Mouse (Mus musculus): ENCODE data around the gene C1qtnf9. TPM values are rescaled to one million over a fixed set of nuclear protein-coding genes. Genes with fewer than 3 reads are reported as not detected.
A peak's percentile ranks its signal among the peaks of the same experiment; 100 is the strongest.

The C1qtnf9 gene
- 0.19 TPM in 1 of 2 replicates, not detected in the other for polyA plus RNA-seq (2014; fragmentation: Nextera tagmentation; extraction: Ambion mirVana)

DNA sequence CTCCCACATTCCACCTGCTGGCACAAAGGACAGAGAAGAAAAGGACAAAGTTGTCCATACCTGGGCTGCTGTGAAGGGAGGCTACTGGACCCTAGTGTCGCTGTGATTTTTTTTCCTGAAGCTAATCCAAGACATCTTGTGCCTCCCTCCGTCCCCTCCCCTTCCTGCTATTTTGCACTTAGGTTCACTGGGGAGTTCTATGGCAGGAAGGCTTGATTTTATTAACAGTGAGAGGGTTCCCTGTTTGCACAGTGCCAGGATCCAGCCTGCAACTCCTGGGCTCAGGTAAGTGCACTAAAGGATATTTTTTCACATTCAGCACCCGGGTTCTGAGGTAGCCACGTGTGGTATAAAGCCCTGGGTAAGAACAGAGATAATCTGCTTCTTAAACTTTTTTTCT lies at the start of gene C1qtnf9:
Gene C1qtnf9, plus strand, starts transcription at position 251 of the 400 bp plus-strand sequence.
- Histone ChIP-seq H3K4me2 (ENCODE audit: low read depth, low read length, severe bottlenecking) (no peak within 1 kb of the TSS), H3K9me3 (ENCODE audit: control insufficient read depth, low read length) (no peaks in the 10 kb centered on the region), H3K36me3 (ENCODE audit: control insufficient read depth, insufficient read depth, low read length) (no peaks in the 10 kb centered on the region), H3K9ac (ENCODE audit: low read length) (no peak within 1 kb of the TSS), H3K27me3 (ENCODE audit: control insufficient read depth, insufficient read depth, low read length) (no peaks in the 10 kb centered on the region), H3K27ac (ENCODE audit: low read depth, low read length) (no peak within 1 kb of the TSS), H3K4me3 (ENCODE audit: low read depth, low read length) (no peak within 1 kb of the TSS), H3K4me1 (replicated peaks; ENCODE audit: control insufficient read depth, insufficient read depth, low read length) (no peaks in the 10 kb centered on the region)
- 71% methylated on average over 4 of the region's 4 CpGs for WGBS
- DNase-seq (ENCODE audit: low spot score) (no peak), ATAC-seq (replicated peaks; ENCODE audit: low FRiP score) (no peak)

GRCm38 (mm10) chr14:60721304-60721703 lies 46.6 kb upstream of the C1qtnf9 start:
- DNase-seq (ENCODE audit: low spot score) (no peak), ATAC-seq (replicated peaks; ENCODE audit: low FRiP score) (no peak)
- H3K4me1 ChIP-seq (replicated peaks; ENCODE audit: control insufficient read depth, insufficient read depth, low read length): no peaks in the 10 kb centered on the region
- no peak overlapping the region for H3K27ac ChIP-seq (ENCODE audit: low read depth, low read length)
- 75% methylated on average over 8 of the region's 8 CpGs for WGBS
- no peak overlapping the region for H3K4me3 ChIP-seq (ENCODE audit: low read depth, low read length)
- H3K36me3 ChIP-seq (ENCODE audit: control insufficient read depth, insufficient read depth, low read length): no peaks in the 10 kb centered on the region
- H3K27me3 ChIP-seq (ENCODE audit: control insufficient read depth, insufficient read depth, low read length): no peaks in the 10 kb centered on the region
- no peaks in the 10 kb centered on the region for H3K9me3 ChIP-seq (ENCODE audit: control insufficient read depth, low read length)
- no peak overlapping the region for H3K9ac ChIP-seq (ENCODE audit: low read length)
- no peak overlapping the region for H3K4me2 ChIP-seq (ENCODE audit: low read depth, low read length, severe bottlenecking)

- H3K4me1 ChIP-seq (replicated peaks; ENCODE audit: control insufficient read depth, insufficient read depth, low read length): no peaks in the 10 kb centered on the region
Measured at GRCm38 (mm10) chr14:60721938-60722337, 46.0 kb upstream of the C1qtnf9 start.

GRCm38 (mm10) chr14:60726091-60726490 lies 41.8 kb upstream of the C1qtnf9 start:
- Histone ChIP-seq H3K27me3 (ENCODE audit: control insufficient read depth, insufficient read depth, low read length) (no peaks in the 10 kb centered on the region), H3K4me2 (ENCODE audit: low read depth, low read length, severe bottlenecking) (no peak overlapping the region), H3K4me1 (replicated peaks; ENCODE audit: control insufficient read depth, insufficient read depth, low read length) (no peaks in the 10 kb centered on the region), H3K9me3 (ENCODE audit: control insufficient read depth, low read length) (no peaks in the 10 kb centered on the region), H3K9ac (ENCODE audit: low read length) (no peak overlapping the region), H3K4me3 (ENCODE audit: low read depth, low read length) (no peak overlapping the region), H3K27ac (ENCODE audit: low read depth, low read length) (no peak overlapping the region), H3K36me3 (ENCODE audit: control insufficient read depth, insufficient read depth, low read length) (no peaks in the 10 kb centered on the region)
- WGBS: 71% methylated on average over 6 of the region's 6 CpGs
- DNase-seq (ENCODE audit: low spot score) (no peak), ATAC-seq (replicated peaks; ENCODE audit: low FRiP score) (no peak)

More at GRCm38 (mm10) chr14:60721938-60722337, 46.0 kb upstream of the C1qtnf9 start:
- H3K27me3 ChIP-seq (ENCODE audit: control insufficient read depth, insufficient read depth, low read length): no peaks in the 10 kb centered on the region
- H3K4me3 ChIP-seq (ENCODE audit: low read depth, low read length): no peak overlapping the region
- no peak for ATAC-seq (replicated peaks; ENCODE audit: low FRiP score)
- H3K4me2 ChIP-seq (ENCODE audit: low read depth, low read length, severe bottlenecking): no peak overlapping the region
- DNase-seq (ENCODE audit: low spot score): no peak
- no peaks in the 10 kb centered on the region for H3K36me3 ChIP-seq (ENCODE audit: control insufficient read depth, insufficient read depth, low read length)
- 86% methylated on average over 3 of the region's 3 CpGs for WGBS
- no peak overlapping the region for H3K27ac ChIP-seq (ENCODE audit: low read depth, low read length)
- H3K9me3 ChIP-seq (ENCODE audit: control insufficient read depth, low read length): no peaks in the 10 kb centered on the region
- no peak overlapping the region for H3K9ac ChIP-seq (ENCODE audit: low read length)

- Histone ChIP-seq H3K27ac (ENCODE audit: low read depth, low read length) (no peak overlapping the region), H3K9ac (ENCODE audit: low read length) (no peak overlapping the region), H3K36me3 (ENCODE audit: control insufficient read depth, insufficient read depth, low read length) (no peaks in the 10 kb centered on the region; the same call in 1 of the 2 replicates), H3K4me3 (ENCODE audit: low read depth, low read length) (no peak overlapping the region), H3K9me3 (ENCODE audit: control insufficient read depth, low read length) (no peaks in the 10 kb centered on the region), H3K4me2 (ENCODE audit: low read depth, low read length, severe bottlenecking) (no peak overlapping the region), H3K4me1 (replicated peaks; ENCODE audit: control insufficient read depth, insufficient read depth, low read length) (no peaks in the 10 kb centered on the region), H3K27me3 (ENCODE audit: control insufficient read depth, insufficient read depth, low read length) (no peaks in the 10 kb centered on the region)
- no peak for DNase-seq (ENCODE audit: low spot score)
- WGBS: 80% methylated on average over 4 of the region's 4 CpGs
- ATAC-seq (replicated peaks; ENCODE audit: low FRiP score): no peak
Measured at GRCm38 (mm10) chr14:60727130-60727529, 40.8 kb upstream of the C1qtnf9 start.

GRCm38 (mm10) chr14:60732081-60732480 lies 35.9 kb upstream of the C1qtnf9 start:
- 79% methylated on average over 6 of the region's 6 CpGs for WGBS
- DNase-seq (ENCODE audit: low spot score) (no peak), ATAC-seq (replicated peaks; ENCODE audit: low FRiP score) (no peak)
- no peaks in the 10 kb centered on the region for H3K27me3 ChIP-seq (ENCODE audit: control insufficient read depth, insufficient read depth, low read length)
- H3K4me1 ChIP-seq (replicated peaks; ENCODE audit: control insufficient read depth, insufficient read depth, low read length): peaks cover 17% of the 10 kb centered on the region
- no peaks in the 10 kb centered on the region for H3K9me3 ChIP-seq (ENCODE audit: control insufficient read depth, low read length)
- no peak overlapping the region for H3K4me2 ChIP-seq (ENCODE audit: low read depth, low read length, severe bottlenecking)
- no peak overlapping the region for H3K4me3 ChIP-seq (ENCODE audit: low read depth, low read length)
- H3K36me3 ChIP-seq (ENCODE audit: control insufficient read depth, insufficient read depth, low read length): no peaks in the 10 kb centered on the region; the same call in 1 of the 2 replicates
- no peak overlapping the region for H3K27ac ChIP-seq (ENCODE audit: low read depth, low read length)
- H3K9ac ChIP-seq (ENCODE audit: low read length): no peak overlapping the region

GRCm38 (mm10) chr14:60732787-60733186 lies 35.1 kb upstream of the C1qtnf9 start:
- Histone ChIP-seq H3K27ac (ENCODE audit: low read depth, low read length) (no peak overlapping the region), H3K27me3 (ENCODE audit: control insufficient read depth, insufficient read depth, low read length) (no peaks in the 10 kb centered on the region), H3K9me3 (ENCODE audit: control insufficient read depth, low read length) (no peaks in the 10 kb centered on the region), H3K9ac (ENCODE audit: low read length) (0 out of 2 replicates have a peak overlapping the region, but pooled peaks have one; percentile 16), H3K4me2 (ENCODE audit: low read depth, low read length, severe bottlenecking) (no peak overlapping the region), H3K4me3 (ENCODE audit: low read depth, low read length) (no peak overlapping the region), H3K36me3 (ENCODE audit: control insufficient read depth, insufficient read depth, low read length) (no peaks in the 10 kb centered on the region; the same call in 1 of the 2 replicates), H3K4me1 (replicated peaks; ENCODE audit: control insufficient read depth, insufficient read depth, low read length) (peaks cover 21% of the 10 kb centered on the region)
- no peak for ATAC-seq (replicated peaks; ENCODE audit: low FRiP score)
- DNase-seq (ENCODE audit: low spot score): no peak
- 33% methylated on average over 16 of the region's 16 CpGs for WGBS

DNA sequence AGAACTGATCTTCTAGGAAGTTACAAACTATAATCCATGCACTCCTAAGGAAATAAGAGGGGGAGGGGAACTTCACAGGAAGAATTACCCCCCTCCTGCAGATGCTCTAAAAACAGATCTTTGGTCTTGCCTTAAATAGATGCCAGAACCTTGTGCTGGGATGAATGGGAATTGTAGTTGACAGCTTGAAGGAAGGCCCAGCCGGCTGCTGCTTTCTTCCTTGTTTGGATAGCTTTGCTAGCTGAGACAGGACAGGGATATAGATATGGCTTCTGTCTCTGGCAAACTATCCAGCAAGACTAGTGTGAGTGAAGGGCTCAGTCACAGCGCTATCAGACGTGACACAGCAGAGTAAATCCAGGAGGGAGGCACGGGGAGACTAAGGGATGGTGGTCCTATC lies 34.2 kb upstream of the C1qtnf9 start:
- no peaks in the 10 kb centered on the region for H3K27me3 ChIP-seq (ENCODE audit: control insufficient read depth, insufficient read depth, low read length)
- H3K4me2 ChIP-seq (ENCODE audit: low read depth, low read length, severe bottlenecking): no peak overlapping the region
- no peak for DNase-seq (ENCODE audit: low spot score)
- H3K4me1 ChIP-seq (replicated peaks; ENCODE audit: control insufficient read depth, insufficient read depth, low read length): peaks cover 21% of the 10 kb centered on the region
- no peak overlapping the region for H3K9ac ChIP-seq (ENCODE audit: low read length)
- 64% methylated on average over 4 of the region's 4 CpGs for WGBS
- no peak overlapping the region for H3K27ac ChIP-seq (ENCODE audit: low read depth, low read length)
- H3K4me3 ChIP-seq (ENCODE audit: low read depth, low read length): no peak overlapping the region
- H3K36me3 ChIP-seq (ENCODE audit: control insufficient read depth, insufficient read depth, low read length): no peaks in the 10 kb centered on the region; the same call in 1 of the 2 replicates
- ATAC-seq (replicated peaks; ENCODE audit: low FRiP score): no peak
- no peaks in the 10 kb centered on the region for H3K9me3 ChIP-seq (ENCODE audit: control insufficient read depth, low read length)

- DNase-seq (ENCODE audit: low spot score) (no peak), ATAC-seq (replicated peaks; ENCODE audit: low FRiP score) (no peak)
- no peak overlapping the region for H3K4me2 ChIP-seq (ENCODE audit: low read depth, low read length, severe bottlenecking)
- no peak overlapping the region for H3K9ac ChIP-seq (ENCODE audit: low read length)
- WGBS: 72% methylated on average over 5 of the region's 5 CpGs
- no peaks in the 10 kb centered on the region for H3K9me3 ChIP-seq (ENCODE audit: control insufficient read depth, low read length)
- H3K4me1 ChIP-seq (replicated peaks; ENCODE audit: control insufficient read depth, insufficient read depth, low read length): peaks cover 23% of the 10 kb centered on the region
- no peak overlapping the region for H3K4me3 ChIP-seq (ENCODE audit: low read depth, low read length)
- H3K27ac ChIP-seq (ENCODE audit: low read depth, low read length): no peak overlapping the region
- H3K27me3 ChIP-seq (ENCODE audit: control insufficient read depth, insufficient read depth, low read length): no peaks in the 10 kb centered on the region
- no peaks in the 10 kb centered on the region; the same call in 1 of the 2 replicates for H3K36me3 ChIP-seq (ENCODE audit: control insufficient read depth, insufficient read depth, low read length)
Measured at GRCm38 (mm10) chr14:60735206-60735605, 32.7 kb upstream of the C1qtnf9 start.
